Mouse (Mus musculus): ENCODE measurements at regions not wholly inside any gene's neighbourhood (a gene's known extent, or its start where the extent isn't known, plus 50 kb on each side); places are given as distances from the start of the nearest gene placed in this dataset.

- no peak for TF ChIP-seq GATA4 (IDR thresholded peaks at IDR 0.05; ENCODE audit: insufficient replicate concordance, low read length)
Observed at GRCm38 (mm10) chr15:63648142-63648989, 196.6 kb downstream of the Gsdmc2 start.

GRCm38 (mm10) chr15:63624814-63625213, 220.2 kb downstream of the Gsdmc2 start:
- TF ChIP-seq GATA4 (IDR thresholded peaks at IDR 0.05; ENCODE audit: insufficient replicate concordance, low read length): no peak

- TF ChIP-seq GATA4 (IDR thresholded peaks at IDR 0.05; ENCODE audit: insufficient replicate concordance, low read length): no peak
Observed at GRCm38 (mm10) chr15:63624249-63624648, 220.7 kb downstream of the Gsdmc2 start.

GRCm38 (mm10) chr15:63616506-63617208, 228.3 kb downstream of the Gsdmc2 start:
- TF ChIP-seq GATA4 (IDR thresholded peaks at IDR 0.05; ENCODE audit: insufficient replicate concordance, low read length): peak; percentile 42; the same call in 1 of the 2 replicates

- TF ChIP-seq GATA4 (IDR thresholded peaks at IDR 0.05; ENCODE audit: insufficient replicate concordance, low read length): no peak
Observed at GRCm38 (mm10) chr15:63614191-63614590, 230.8 kb downstream of the Gsdmc2 start.

- TF ChIP-seq GATA4 (IDR thresholded peaks at IDR 0.05; ENCODE audit: insufficient replicate concordance, low read length): no peak
Observed at GRCm38 (mm10) chr15:63613120-63613519, 231.9 kb downstream of the Gsdmc2 start.

GRCm38 (mm10) chr15:63611161-63611560, 233.8 kb downstream of the Gsdmc2 start:
- TF ChIP-seq GATA4 (IDR thresholded peaks at IDR 0.05; ENCODE audit: insufficient replicate concordance, low read length): no peak

- no peak for TF ChIP-seq GATA4 (IDR thresholded peaks at IDR 0.05; ENCODE audit: insufficient replicate concordance, low read length)
Observed at GRCm38 (mm10) chr15:63603100-63603714, 241.8 kb downstream of the Gsdmc2 start.

- TF ChIP-seq GATA4 (IDR thresholded peaks at IDR 0.05; ENCODE audit: insufficient replicate concordance, low read length): no peak
Observed at GRCm38 (mm10) chr15:63601543-63601942, 243.4 kb downstream of the Gsdmc2 start.

- no peak for TF ChIP-seq GATA4 (IDR thresholded peaks at IDR 0.05; ENCODE audit: insufficient replicate concordance, low read length)
Observed at GRCm38 (mm10) chr15:63592758-63593463, 252.1 kb downstream of the Gsdmc2 start.

- no peak for TF ChIP-seq GATA4 (IDR thresholded peaks at IDR 0.05; ENCODE audit: insufficient replicate concordance, low read length)
Observed at GRCm38 (mm10) chr15:63559293-63559692, 285.7 kb downstream of the Gsdmc2 start.

GRCm38 (mm10) chr15:63558691-63559090, 286.3 kb downstream of the Gsdmc2 start:
- TF ChIP-seq GATA4 (IDR thresholded peaks at IDR 0.05; ENCODE audit: insufficient replicate concordance, low read length): no peak

- TF ChIP-seq GATA4 (IDR thresholded peaks at IDR 0.05; ENCODE audit: insufficient replicate concordance, low read length): no peak
Observed at GRCm38 (mm10) chr15:63557816-63558215, 287.2 kb downstream of the Gsdmc2 start.

- TF ChIP-seq GATA4 (IDR thresholded peaks at IDR 0.05; ENCODE audit: insufficient replicate concordance, low read length): no peak
Observed at GRCm38 (mm10) chr15:63553597-63553996, 291.4 kb downstream of the Gsdmc2 start.
